Mouse (Mus musculus) bone marrow macrophage, adult 2 months (primary cell): ENCODE results near the gene Rexo1.

Experiments used
- CTCF ChIP-seq: IDR thresholded peaks from 2 replicates; pipeline ENCODE4 v1.5.1; 2012; ENCODE audit warnings: low read depth, mild to moderate bottlenecking, low read length, moderate library complexity
- POLR2A ChIP-seq: IDR thresholded peaks from 2 replicates; pipeline ENCODE4 v1.6.1; 2012; ENCODE audit warnings: mild to moderate bottlenecking, low read depth, low read length, borderline replicate concordance

- peak; percentile 33; the same call in 1 of the 2 replicates for TF ChIP-seq CTCF
- TF ChIP-seq POLR2A, result no peak
These were observed 55.1 kb downstream of the Rexo1 start for GRCm38 (mm10) chr10:80506222-80506621.
